ENCODE assay signal across 14 mouse cellular contexts in the genomic region with DNA sequence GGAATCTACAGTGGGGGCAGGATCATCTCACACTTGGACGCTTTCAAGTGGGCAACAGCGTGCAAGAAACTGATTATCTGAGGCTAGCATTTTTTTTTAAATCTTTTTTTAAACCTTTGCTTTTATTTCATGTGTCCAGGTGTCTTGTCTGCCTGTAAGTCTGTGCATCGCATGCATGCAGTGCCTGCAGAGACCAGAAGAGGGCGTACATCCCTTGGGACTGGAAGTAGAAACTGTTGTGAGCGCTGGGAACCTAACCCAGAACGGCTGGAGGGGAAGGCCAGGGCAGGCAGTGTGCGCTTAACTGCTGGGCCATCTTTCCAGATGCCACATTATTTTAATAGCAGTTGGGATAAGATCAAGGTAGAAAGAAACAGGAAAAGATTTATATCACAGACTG. TPM values are rescaled to one million over a fixed set of nuclear protein-coding genes. Genes with fewer than 3 reads are reported as not detected.
A peak's percentile ranks its signal among the peaks of the same experiment; 100 is the strongest.
DNase-seq lines count a peak whose midpoint lies in the region; ATAC-seq and TF ChIP-seq lines count a peak whose summit lies in the region.
"Had no signal": no experiment of that assay in that cellular context is flagged by ENCODE, and none has a peak within 500 bp of the region (broad histone marks: within the 10 kb centered on the region; RNA-seq: fewer than 3 reads in every experiment).

No protein-coding gene starts in this region.

- WGBS in kidney, adult 2 months: 91% methylated on average over 7 of the region's 7 CpGs
- 93% methylated on average over 7 of the region's 7 CpGs for WGBS in midbrain, postnatal 0 days
- WGBS in midbrain, embryonic 10.5 days: 93% methylated on average over 7 of the region's 7 CpGs

- H3K4me2 ChIP-seq in midbrain, postnatal 0 days (ENCODE audit: low read depth, low read length, poor library complexity, severe bottlenecking): no peak overlapping the region
- H3K4me2 ChIP-seq: midbrain, embryonic 11.5 days; neural tube, embryonic 15.5 days had no signal

- no peak overlapping the region for H3K9ac ChIP-seq in midbrain, postnatal 0 days (replicated peaks; ENCODE audit: low read length, poor library complexity, severe bottlenecking)
- H3K9ac ChIP-seq: neural tube, embryonic 15.5 days had no signal

- no peak for TF ChIP-seq POLR2A in kidney, adult 2 months (IDR thresholded peaks at IDR 0.05; ENCODE audit: low read depth, low read length)

- H3K4me3 ChIP-seq in kidney, adult 2 months (ENCODE audit: insufficient read depth, low read depth, low read length): no peak overlapping the region
- no peak overlapping the region for H3K4me3 ChIP-seq in midbrain, postnatal 0 days (ENCODE audit: low read depth, low read length)
- H3K4me3 ChIP-seq in midbrain, embryonic 10.5 days: no peak overlapping the region
- H3K4me3 ChIP-seq: forebrain, embryonic 10.5 days; neural tube, embryonic 15.5 days had no signal

- 0 out of 2 replicates have a peak, but pooled peaks cover 6% of the 10 kb centered on the region for H3K4me1 ChIP-seq in kidney, adult 2 months (ENCODE audit: control insufficient read depth, insufficient read depth, low read length)
- no peaks in the 10 kb centered on the region for H3K4me1 ChIP-seq in midbrain, postnatal 0 days (ENCODE audit: insufficient read depth, low read length)
- H3K4me1 ChIP-seq in midbrain, embryonic 10.5 days: peaks cover 13% of the 10 kb centered on the region

- no peak overlapping the region for H3K27ac ChIP-seq in kidney, adult 2 months (ENCODE audit: insufficient read depth, low read depth, low read length)
- no peak overlapping the region for H3K27ac ChIP-seq in midbrain, postnatal 0 days (ENCODE audit: low read depth, low read length)
- H3K27ac ChIP-seq in midbrain, embryonic 10.5 days (replicated peaks): no peak overlapping the region
- H3K27ac ChIP-seq: forebrain, embryonic 10.5 days; neural tube, embryonic 15.5 days had no signal

- no peaks in the 10 kb centered on the region for H3K9me3 ChIP-seq in midbrain, postnatal 0 days (ENCODE audit: low read length)
- no peaks in the 10 kb centered on the region for H3K9me3 ChIP-seq in midbrain, embryonic 10.5 days (replicated peaks)
- H3K9me3 ChIP-seq: neural tube, embryonic 15.5 days had no signal

- 0 out of 2 replicates have a peak, but pooled peaks have one; percentile 28 for TF ChIP-seq CTCF in kidney, adult 2 months (conservative IDR thresholded peaks at IDR 0.05; ENCODE audit: insufficient read depth, insufficient read length, low read depth, low read length)
- TF ChIP-seq CTCF in midbrain, postnatal 0 days (IDR thresholded peaks at IDR 0.05): peak; percentile 35; the same call in 1 of the 2 replicates

- no peaks in the 10 kb centered on the region for H3K36me3 ChIP-seq in kidney, adult 2 months (ENCODE audit: control insufficient read depth, insufficient read depth, low read length)
- no peaks in the 10 kb centered on the region for H3K36me3 ChIP-seq in midbrain, postnatal 0 days (ENCODE audit: insufficient read depth, low read length)
- no peaks in the 10 kb centered on the region for H3K36me3 ChIP-seq in midbrain, embryonic 10.5 days

- H3K27me3 ChIP-seq in kidney, adult 2 months (replicated peaks; ENCODE audit: control insufficient read depth, insufficient read depth, low read length): no peaks in the 10 kb centered on the region
- no peaks in the 10 kb centered on the region for H3K27me3 ChIP-seq in midbrain, postnatal 0 days (ENCODE audit: insufficient read depth, low read length)
- H3K27me3 ChIP-seq in midbrain, embryonic 10.5 days (ENCODE audit: low read depth, poor library complexity, severe bottlenecking): peaks cover 15% of the 10 kb centered on the region
- H3K27me3 ChIP-seq: neural tube, embryonic 15.5 days had no signal

- DNase-seq in kidney, adult 2 months: no peak
- DNase-seq in kidney, postnatal 25 days: no peak
- DNase-seq in midbrain, postnatal 0 days (ENCODE audit: low spot score): no peak
- DNase-seq in midbrain, embryonic 10.5 days (ENCODE audit: low spot score): no peak
- peak; percentile 89 for DNase-seq in R1 (ENCODE audit: low read depth, low spot score)
- no peak for DNase-seq in right cerebral cortex, postnatal 4 days
- DNase-seq in cerebellum, adult 18-20 months: no peak
- DNase-seq: adrenal gland, adult 8-10 months; cerebellum, adult 9-10 months; heart, postnatal 10 days had no signal

- ATAC-seq in midbrain, postnatal 0 days (ENCODE audit: low FRiP score): no peak
- ATAC-seq: hindbrain, embryonic 16.5 days had no signal

RNA-seq across cellular contexts. Expression of gene Dnmbp, which starts 17.0 kb away (rescaled TPM):
- 13.9 and 15.5 TPM in 2 replicates for polyA plus RNA-seq in kidney, adult 2 months (2012; rRNA removed)
- 11.7 and 15.7 TPM in 2 replicates for total RNA-seq in midbrain, postnatal 0 days (2014; rRNA removed)
- polyA plus RNA-seq in midbrain, postnatal 0 days (2015; fragmentation: Nextera tagmentation; extraction: Ambion mirVana): 5.6 and 5.9 TPM in 2 replicates
- 16.5 and 17.0 TPM in 2 replicates for polyA plus RNA-seq in midbrain, embryonic 10.5 days (2016; fragmentation: Nextera tagmentation; extraction: Ambion mirVana)
